Mouse (Mus musculus): ENCODE data around the gene Rimbp2.

DNA sequence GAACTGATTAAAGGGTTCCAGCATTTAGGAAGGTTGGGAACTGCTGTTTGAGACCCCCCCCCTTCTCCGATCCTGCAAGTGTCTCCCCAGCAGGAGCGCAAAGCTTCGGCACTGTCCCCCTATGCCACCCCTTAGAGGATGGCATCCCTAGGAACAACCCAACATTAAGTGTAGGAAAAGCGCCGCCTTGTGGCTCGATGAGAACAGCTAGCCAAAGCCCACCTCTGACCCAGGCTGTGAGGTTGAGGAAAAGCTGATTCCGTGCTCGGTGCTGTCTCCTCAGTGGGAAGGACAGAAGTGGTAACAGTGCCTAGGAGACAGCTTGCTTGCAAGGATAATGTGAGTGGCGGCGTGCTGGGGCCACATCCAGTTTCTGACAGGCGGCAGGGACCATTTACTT lies 140.2 kb downstream of the Rimbp2 start:
- TF ChIP-seq CTCF (IDR thresholded peaks at IDR 0.05; ENCODE audit: insufficient read depth, low read depth, low read length) (peak; percentile 12; the same call in 1 of the 2 replicates), POLR2A (IDR thresholded peaks at IDR 0.05; ENCODE audit: insufficient read depth, low read depth, low read length) (no peak)
